ENCODE assay signal across 11 mouse cellular contexts in genomic region chr8:48023206-48023605, GRCm38 (mm10). TPM values are rescaled to one million over a fixed set of nuclear protein-coding genes. Genes with fewer than 3 reads are reported as not detected.
A peak's percentile ranks its signal among the peaks of the same experiment; 100 is the strongest.
DNase-seq lines count a peak whose midpoint lies in the region; ATAC-seq and TF ChIP-seq lines count a peak whose summit lies in the region.
"Had no signal": no experiment of that assay in that cellular context is flagged by ENCODE, and none has a peak within 500 bp of the region (broad histone marks: within the 10 kb centered on the region; RNA-seq: fewer than 3 reads in every experiment).

No protein-coding gene starts in this region.

- peak; percentile 26; the same call in 1 of the 2 replicates for TF ChIP-seq CTCF in lung, postnatal 0 days (IDR thresholded peaks at IDR 0.05)
- TF ChIP-seq CTCF in MEL (IDR thresholded peaks at IDR 0.05 in 2 of 3, conservative IDR thresholded peaks at IDR 0.05 in 1 of 3; ENCODE audit: control insufficient read depth in 1 of 3, insufficient read depth in 1 of 3, low read depth in 2 of 3, low read length in 3 of 3, poor library complexity in 1 of 3, severe bottlenecking in 1 of 3) = peak; percentile 41 to 64 (median 51)
- peak; percentile 25; the same call in 1 of the 2 replicates for TF ChIP-seq CTCF in stomach, postnatal 0 days (IDR thresholded peaks at IDR 0.05; ENCODE audit: low read depth)
- TF ChIP-seq CTCF in cerebellum, adult 2 months (IDR thresholded peaks at IDR 0.05; ENCODE audit: borderline replicate concordance, insufficient read depth, low read depth, low read length) = no peak

- no peak overlapping the region for H3K4me2 ChIP-seq in lung, postnatal 0 days (replicated peaks; ENCODE audit: low read depth, low read length)
- H3K4me2 ChIP-seq in stomach, postnatal 0 days (replicated peaks; ENCODE audit: low read depth) = no peak overlapping the region

- TF ChIP-seq RAD21 in MEL (IDR thresholded peaks at IDR 0.05; ENCODE audit: low read depth, low read length) = peak; percentile 46

- no peak for ATAC-seq in lung, postnatal 0 days
- ATAC-seq in stomach, postnatal 0 days (ENCODE audit: low FRiP score, low TSS enrichment) = no peak

- peak; percentile 9 for DNase-seq in gastrocnemius, postnatal 10 days
- DNase-seq in gastrocnemius, postnatal 25 days = no peak
- DNase-seq in lung, postnatal 0 days (ENCODE audit: low spot score) = no peak
- no peak for DNase-seq in lung, postnatal 10 days
- peak; percentile 28 for DNase-seq in MEL (ENCODE audit: low read depth, low spot score)
- DNase-seq in stomach, postnatal 0 days (ENCODE audit: low spot score) = no peak
- no peak for DNase-seq in adrenal gland, adult (ENCODE audit: inconsistent age in 2 of 2, low spot score in 1 of 2)
- DNase-seq in cerebellum, adult 2 months = no peak
- DNase-seq: heart, adult 18-20 months; heart, postnatal 14 days; right cerebral cortex, postnatal 25 days had no signal

- TF ChIP-seq EP300 in lung, postnatal 0 days (IDR thresholded peaks at IDR 0.05) = no peak
- TF ChIP-seq EP300 in MEL (IDR thresholded peaks at IDR 0.05; ENCODE audit: low read depth in 1 of 2, low read length in 2 of 2) = no peak
- no peak for TF ChIP-seq EP300 in stomach, postnatal 0 days (optimal IDR thresholded peaks at IDR 0.05)

- no peaks in the 10 kb centered on the region for H3K4me1 ChIP-seq in lung, postnatal 0 days (ENCODE audit: insufficient read depth, low read depth, low read length)
- H3K4me1 ChIP-seq in MEL (ENCODE audit: control insufficient read depth in 1 of 2, insufficient read depth in 2 of 2, low read length in 2 of 2) = no peaks in the 10 kb centered on the region; a peak in 1 of 4 replicates
- H3K4me1 ChIP-seq in stomach, postnatal 0 days (replicated peaks; ENCODE audit: control insufficient read depth, insufficient read depth) = no peaks in the 10 kb centered on the region
- no peaks in the 10 kb centered on the region for H3K4me1 ChIP-seq in cerebellum, adult 2 months (ENCODE audit: control insufficient read depth, insufficient read depth, low read length)

- WGBS in lung, postnatal 0 days = 69% methylated on average over 8 of the region's 8 CpGs
- 77% methylated on average over 8 of the region's 8 CpGs for WGBS in stomach, postnatal 0 days
- WGBS in cerebellum, adult 2 months = 80% methylated on average over 8 of the region's 8 CpGs

- no peaks in the 10 kb centered on the region for H3K79me2 ChIP-seq in MEL (ENCODE audit: control insufficient read depth, insufficient read depth, low read length, poor library complexity)

- no peaks in the 10 kb centered on the region for H3K9me3 ChIP-seq in lung, postnatal 0 days (ENCODE audit: low read length)
- no peaks in the 10 kb centered on the region for H3K9me3 ChIP-seq in MEL (replicated peaks; ENCODE audit: insufficient read depth, low read length)
- no peaks in the 10 kb centered on the region for H3K9me3 ChIP-seq in stomach, postnatal 0 days (ENCODE audit: control insufficient read depth, low read length)

- H3K27ac ChIP-seq in lung, postnatal 0 days (ENCODE audit: low read length) = no peak overlapping the region
- no peak overlapping the region for H3K27ac ChIP-seq in MEL (ENCODE audit: control insufficient read depth, low read depth, low read length)
- H3K27ac ChIP-seq in stomach, postnatal 0 days (replicated peaks) = no peak overlapping the region
- H3K27ac ChIP-seq in cerebellum, adult 2 months (ENCODE audit: insufficient read depth, low read length) = no peak overlapping the region

- no peak overlapping the region for H3K9ac ChIP-seq in lung, postnatal 0 days (replicated peaks; ENCODE audit: low read depth)
- H3K9ac ChIP-seq in MEL (ENCODE audit: control insufficient read depth, low read depth, low read length, poor library complexity, severe bottlenecking) = no peak overlapping the region
- H3K9ac ChIP-seq in stomach, postnatal 0 days (ENCODE audit: low read length) = no peak overlapping the region

- H3K4me3 ChIP-seq in lung, postnatal 0 days (ENCODE audit: low read depth, low read length) = no peak overlapping the region
- H3K4me3 ChIP-seq in MEL (ENCODE audit: control insufficient read depth in 1 of 2, insufficient read depth in 1 of 2, low read depth in 2 of 2, low read length in 2 of 2) = no peak overlapping the region
- no peak overlapping the region for H3K4me3 ChIP-seq in stomach, postnatal 0 days (ENCODE audit: low read depth, low read length)
- no peak overlapping the region for H3K4me3 ChIP-seq in cerebellum, adult 2 months (replicated peaks; ENCODE audit: insufficient read depth, low read depth, low read length)

- H3K36me3 ChIP-seq in lung, postnatal 0 days (ENCODE audit: insufficient read depth, low read length) = no peaks in the 10 kb centered on the region
- no peaks in the 10 kb centered on the region for H3K36me3 ChIP-seq in MEL (ENCODE audit: control insufficient read depth in 1 of 2, insufficient read depth in 2 of 2, low read length in 2 of 2)
- no peaks in the 10 kb centered on the region for H3K36me3 ChIP-seq in stomach, postnatal 0 days (ENCODE audit: control insufficient read depth, insufficient read depth, low read length)

- H3K27me3 ChIP-seq in lung, postnatal 0 days (replicated peaks; ENCODE audit: insufficient read depth, low read length) = no peaks in the 10 kb centered on the region
- no peaks in the 10 kb centered on the region for H3K27me3 ChIP-seq in MEL (ENCODE audit: control insufficient read depth in 1 of 2, insufficient read depth in 2 of 2, low read length in 2 of 2)
- no peaks in the 10 kb centered on the region for H3K27me3 ChIP-seq in stomach, postnatal 0 days (ENCODE audit: control insufficient read depth, insufficient read depth, low read length)
- H3K27me3 ChIP-seq in cerebellum, adult 2 months (ENCODE audit: control insufficient read depth, insufficient read depth, low read length) = no peaks in the 10 kb centered on the region

- TF ChIP-seq POLR2A in MEL (IDR thresholded peaks at IDR 0.05; ENCODE audit: control insufficient read depth in 1 of 2, insufficient read depth in 1 of 2, low read depth in 1 of 2, low read length in 2 of 2, poor library complexity in 1 of 2) = no peak
- no peak for TF ChIP-seq POLR2A in cerebellum, adult 2 months (IDR thresholded peaks at IDR 0.05; ENCODE audit: borderline replicate concordance, insufficient read depth, low read length)

TF ChIP-seq in MEL, 35 proteins besides CTCF, POLR2A, EP300 and RAD21:
- TF ChIP-seq RCOR1 (IDR thresholded peaks at IDR 0.05; ENCODE audit: low read depth, low read length) (no peak), SMC3 (IDR thresholded peaks at IDR 0.05; ENCODE audit: low read depth, low read length) (peak; percentile 34), NRF1 (IDR thresholded peaks at IDR 0.05; ENCODE audit: insufficient read depth, low read depth, low read length, poor library complexity, severe bottlenecking) (no peak), GATA1 (IDR thresholded peaks at IDR 0.05; ENCODE audit: low read depth, low read length) (no peak), ZC3H11A (IDR thresholded peaks at IDR 0.05; ENCODE audit: low read depth, low read length) (peak; percentile 25; the same call in 1 of the 2 replicates)

RNA-seq across cellular contexts. Expression of gene Wwc2, which starts 32.5 kb away (rescaled TPM):
- 10 to 100 TPM; 12.8 to 14.6 TPM for total RNA-seq in gastrocnemius, postnatal 10 days (2021)
- 1 to 10 TPM; 7.2 to 7.5 TPM for total RNA-seq in gastrocnemius, postnatal 25 days (2021)
- polyA plus RNA-seq in lung, postnatal 0 days (2015; fragmentation: Nextera tagmentation; extraction: Ambion mirVana) = 19.1 and 23.1 TPM in 2 replicates
- total RNA-seq in MEL (2012; rRNA removed) = 6.3 and 7.5 TPM in 2 replicates
- 10 to 100 TPM in 1 of 2 experiments, not detected in 1; 14.8 TPM for polyA plus RNA-seq in MEL (2012; ENCODE audit: insufficient read depth in 1 of 2, insufficient read length in 2 of 2, low read depth in 1 of 2, low replicate concordance in 2 of 2, missing spikeins in 1 of 2)
- 5.1 and 5.3 TPM in 2 replicates for polyA plus RNA-seq in stomach, postnatal 0 days (2015; fragmentation: Nextera tagmentation; extraction: Ambion mirVana)
- polyA plus RNA-seq in cerebellum, adult 2 months (2012; rRNA removed) = 5.7 and 6.3 TPM in 2 replicates

Comparison
In these comparisons a context has a peak if more than half of its experiments do, and no peak if none do; other contexts are left out.
1. DNase-seq: peak in gastrocnemius, postnatal 10 days (single experiment) and MEL (single experiment); none in gastrocnemius, postnatal 25 days (single experiment), lung, postnatal 0 days (single experiment), lung, postnatal 10 days (single experiment), stomach, postnatal 0 days (single experiment), adrenal gland, adult (0 of 2) and cerebellum, adult 2 months (0 of 2).